Mouse (Mus musculus): ENCODE measurements around the gene Dus1l. TPM values are rescaled to one million over a fixed set of nuclear protein-coding genes. Genes with fewer than 3 reads are reported as not detected.
A peak's percentile ranks its signal among the peaks of the same experiment; 100 is the strongest.
"Not testable (repeated sequence)": the region's sequence is repeated elsewhere in the genome, so short reads cannot be mapped to it uniquely, and the experiment has no call there.

Gene Dus1l
- 10 to 100 TPM; 31.3 to 32.9 TPM for total RNA-seq (2021)
- long read RNA-seq, experiment 1, partial matches to known transcripts: 14 of 49 reads
- long read RNA-seq, experiment 1, other reads (novel, unspliced or antisense): 35 of 49 reads
- long read RNA-seq, experiment 2, partial matches to known transcripts: 31 of 73 reads
- long read RNA-seq, experiment 2, other reads (novel, unspliced or antisense): 42 of 73 reads

GRCm38 (mm10) chr11:120795756-120796613 lies at the start of gene Dus1l:
TSS of gene Dus1l (minus strand) at chr11:120796403.
- intact Hi-C loops (cut with DNase I): no loop called here

GRCm38 (mm10) chr11:120844329-120844728 lies 48.1 kb upstream of the Dus1l start:
- intact Hi-C loops (cut with DNase I): no loop called here
- no peak for DNase-seq

More at GRCm38 (mm10) chr11:120795756-120796613, at the start of gene Dus1l:
- peak; percentile 96 to 98 for DNase-seq

GRCm38 (mm10) chr11:120833555-120834280 lies 37.5 kb upstream of the Dus1l start:
- DNase-seq: no peak
- intact Hi-C loops (cut with DNase I): no loop called here

- DNase-seq; intact Hi-C loops (cut with DNase I): not testable (repeated sequence)
These were observed 36.8 kb upstream of the Dus1l start for GRCm38 (mm10) chr11:120832962-120833361.

- peak in 1 of 2 experiments; percentile 7 for DNase-seq
- intact Hi-C loops (cut with DNase I): no loop called here
These were observed 35.6 kb upstream of the Dus1l start for GRCm38 (mm10) chr11:120831659-120832440.

- no peak for DNase-seq
- intact Hi-C loops (cut with DNase I): no loop called here
These were observed 34.5 kb upstream of the Dus1l start for GRCm38 (mm10) chr11:120830686-120831085.

- intact Hi-C loops (cut with DNase I): no loop called here
- no peak for DNase-seq
These were observed 33.7 kb upstream of the Dus1l start for GRCm38 (mm10) chr11:120829757-120830532.

- intact Hi-C loops (cut with DNase I): no loop called here
These were observed 32.2 kb upstream of the Dus1l start for GRCm38 (mm10) chr11:120828416-120828815.

GRCm38 (mm10) chr11:120826016-120826953 lies 30.1 kb upstream of the Dus1l start:
- no peak for DNase-seq
- intact Hi-C loops (cut with DNase I): no loop called here

More at GRCm38 (mm10) chr11:120828416-120828815, 32.2 kb upstream of the Dus1l start:
- DNase-seq: no peak

- DNase-seq: no peak
- intact Hi-C loops (cut with DNase I): no loop called here
These were observed 29.2 kb upstream of the Dus1l start for GRCm38 (mm10) chr11:120825289-120825863.

- no peak for DNase-seq
- intact Hi-C loops (cut with DNase I): no loop called here
These were observed 28.6 kb upstream of the Dus1l start for GRCm38 (mm10) chr11:120824787-120825288.

GRCm38 (mm10) chr11:120823956-120824786 lies 28.0 kb upstream of the Dus1l start, which contains the start of gene Fasn:
TSS of gene Fasn (minus strand) at chr11:120824547.
- DNase-seq: peak; percentile 91 to 94
- intact Hi-C loops (cut with DNase I): no loop called here

GRCm38 (mm10) chr11:120823551-120823947 lies 27.3 kb upstream of the Dus1l start:
- DNase-seq: no peak
- intact Hi-C loops (cut with DNase I): no loop called here

GRCm38 (mm10) chr11:120822831-120823550 lies 26.8 kb upstream of the Dus1l start:
- no peak for DNase-seq
- intact Hi-C loops (cut with DNase I): no loop called here

- DNase-seq: no peak
- intact Hi-C loops (cut with DNase I): no loop called here
These were observed 26.1 kb upstream of the Dus1l start for GRCm38 (mm10) chr11:120822321-120822720.
